Mouse (Mus musculus) inflammation-experienced regulatory T-cells, adult 6 months (primary cell): Measurements from ENCODE around the gene Cfc1. TPM values are rescaled to one million over a fixed set of nuclear protein-coding genes. Genes with fewer than 3 reads are reported as not detected.
A peak's percentile ranks its signal among the peaks of the same experiment; 100 is the strongest.
"Not testable (repeated sequence)": the region's sequence is repeated elsewhere in the genome, so short reads cannot be mapped to it uniquely, and the experiment has no call there.

Source experiments
- ATAC-seq: one replicate; pipeline ENCODE4 v1.8.0; 2017
- polyA plus RNA-seq, 3 experiments: library from polyadenylated mRNA; unstranded; fragments of 100-300 nt; shearing (Covaris generic); gene quantifications; one replicate each; pipeline ENCODE4 v1.2.1; 2017

The Cfc1 gene
- under 1 TPM in 1 of 3 experiments, not detected in 2; 0.59 TPM for polyA plus RNA-seq

GRCm38 (mm10) chr1:34535043-34535698 is at the start of gene Cfc1:
TSS of gene Cfc1 (plus strand) at chr1:34535648.
- not testable (repeated sequence) for ATAC-seq

GRCm38 (mm10) chr1:34487383-34487782 is 48.1 kb upstream of the Cfc1 start:
- ATAC-seq: no peak

- no peak for ATAC-seq
Measured at GRCm38 (mm10) chr1:34489852-34490541, 45.5 kb upstream of the Cfc1 start.

- no peak for ATAC-seq
Measured at GRCm38 (mm10) chr1:34491480-34491879, 44.0 kb upstream of the Cfc1 start.

GRCm38 (mm10) chr1:34502991-34503390 is 32.5 kb upstream of the Cfc1 start:
- ATAC-seq: no peak

GRCm38 (mm10) chr1:34505307-34505706 is 30.1 kb upstream of the Cfc1 start:
- ATAC-seq: no peak

- no peak for ATAC-seq
Measured at GRCm38 (mm10) chr1:34505970-34506551, 29.4 kb upstream of the Cfc1 start.

- no peak for ATAC-seq
Measured at GRCm38 (mm10) chr1:34507986-34508385, 27.5 kb upstream of the Cfc1 start.

GRCm38 (mm10) chr1:34510575-34510981 is 24.9 kb upstream of the Cfc1 start:
- ATAC-seq: peak; percentile 88

GRCm38 (mm10) chr1:34511027-34511426 is 24.4 kb upstream of the Cfc1 start:
- peak; percentile 60 for ATAC-seq

GRCm38 (mm10) chr1:34513068-34513467 is 22.4 kb upstream of the Cfc1 start:
- no peak for ATAC-seq

GRCm38 (mm10) chr1:34516595-34516994 is 18.9 kb upstream of the Cfc1 start:
- ATAC-seq: no peak

GRCm38 (mm10) chr1:34517297-34517696 is 18.2 kb upstream of the Cfc1 start:
- not testable (repeated sequence) for ATAC-seq

- not testable (repeated sequence) for ATAC-seq
Measured at GRCm38 (mm10) chr1:34517797-34518196, 17.7 kb upstream of the Cfc1 start.

- ATAC-seq: no peak
Measured at GRCm38 (mm10) chr1:34518259-34518658, 17.2 kb upstream of the Cfc1 start.

GRCm38 (mm10) chr1:34522205-34522849 is 13.1 kb upstream of the Cfc1 start:
- no peak for ATAC-seq

- ATAC-seq: no peak
Measured at GRCm38 (mm10) chr1:34522850-34523244, 12.6 kb upstream of the Cfc1 start.

GRCm38 (mm10) chr1:34523647-34524046 is 11.8 kb upstream of the Cfc1 start:
- no peak for ATAC-seq

GRCm38 (mm10) chr1:34534574-34534973 is 874 bp upstream of the Cfc1 start:
- not testable (repeated sequence) for ATAC-seq

- ATAC-seq: no peak
Measured at GRCm38 (mm10) chr1:34536291-34536766, 881 bp downstream of the Cfc1 start.

GRCm38 (mm10) chr1:34536767-34537485 is 1.5 kb downstream of the Cfc1 start:
- no peak for ATAC-seq

GRCm38 (mm10) chr1:34547074-34547473 is 11.6 kb downstream of the Cfc1 start:
- no peak for ATAC-seq
